Mouse (Mus musculus): Measurements from ENCODE around the gene Cers1.
A peak's percentile ranks its signal among the peaks of the same experiment; 100 is the strongest.

DNA sequence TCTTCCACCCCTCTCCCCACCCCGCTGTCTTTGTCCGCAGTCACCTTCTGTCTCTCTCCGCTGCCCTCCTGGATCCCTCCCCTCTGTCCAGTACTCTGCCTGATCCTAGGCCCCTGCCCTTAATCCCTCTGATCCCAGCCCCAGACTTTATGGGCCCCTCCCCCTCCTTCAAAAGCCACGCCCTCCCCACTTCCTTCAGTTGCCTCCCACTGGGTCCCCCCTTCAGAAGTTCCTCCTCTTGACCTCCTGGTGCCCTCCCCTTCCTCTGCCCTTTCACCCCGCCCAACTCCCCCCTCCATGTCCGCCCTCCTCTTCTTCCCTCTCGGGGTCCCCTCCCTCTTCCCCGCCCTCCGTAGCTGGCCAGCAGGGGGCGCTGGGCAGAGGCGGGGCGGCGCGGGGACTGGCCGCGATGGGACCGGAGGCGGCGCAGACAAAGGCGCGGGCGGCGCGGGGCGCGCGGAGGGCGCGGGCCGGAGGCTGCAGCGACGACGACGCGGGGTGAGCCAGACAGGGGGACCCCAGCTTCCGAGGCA lies 32.9 kb upstream of the Cers1 start, which contains the start of gene Homer3:
- peak; percentile 94 for TF ChIP-seq CTCF (IDR thresholded peaks at IDR 0.05; ENCODE audit: control insufficient read depth, insufficient read depth, insufficient read length)
- TF ChIP-seq FOSL1 (IDR thresholded peaks at IDR 0.05; ENCODE audit: insufficient read depth, low read length, poor library complexity, severe bottlenecking), result no peak
- no peak for TF ChIP-seq MAX (IDR thresholded peaks at IDR 0.05)
